Mouse (Mus musculus) urinary bladder, postnatal 4 days (tissue): ENCODE results near the gene Znhit3.

Experiments used
- DNase-seq, 2 experiments: peaks; one replicate each; pipeline ENCODE4 v3.0.0; 2021 to 2022; ENCODE audit warnings: low spot score in 2 of 2

Gene Znhit3

DNA sequence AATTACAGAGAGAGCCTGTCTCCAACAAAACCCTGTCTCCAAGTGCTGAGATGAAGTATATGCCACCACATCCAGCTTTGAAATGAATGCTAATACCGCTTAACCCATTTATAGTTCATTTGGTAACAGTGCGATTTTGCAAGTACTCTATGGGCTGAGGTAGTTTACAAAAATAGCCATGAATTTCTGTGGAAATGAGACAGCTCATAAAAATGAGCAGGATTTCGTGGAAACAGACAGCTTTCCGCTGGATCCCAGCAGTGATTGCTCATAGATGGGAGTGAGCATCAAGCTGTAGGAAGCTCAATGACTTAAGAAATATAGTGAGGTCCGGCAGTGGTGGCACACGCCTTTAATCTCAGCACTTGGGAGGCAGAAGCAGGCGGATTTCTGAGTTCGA, 4.8 kb upstream of the Znhit3 start:
- DNase-seq = no peak

DNA sequence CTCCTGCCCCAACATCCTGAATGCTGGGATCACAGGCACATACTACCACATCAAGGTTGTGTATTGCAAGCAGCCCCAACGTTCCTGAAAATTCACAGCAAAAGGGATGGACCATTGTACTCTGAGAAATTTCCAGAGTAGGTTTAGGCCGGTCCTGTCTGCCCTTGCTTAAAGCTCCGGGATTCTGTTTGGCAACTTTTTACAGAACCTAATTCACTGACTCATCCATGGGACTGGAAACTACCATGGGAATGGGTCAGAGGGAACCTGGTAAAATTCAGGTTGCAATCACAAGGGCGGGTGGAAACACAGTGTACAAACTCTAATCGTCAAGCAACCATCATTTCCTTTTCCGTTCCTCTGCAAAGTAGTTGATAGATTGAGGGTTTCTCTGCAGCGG, 3.8 kb upstream of the Znhit3 start:
- DNase-seq = no peak

DNA sequence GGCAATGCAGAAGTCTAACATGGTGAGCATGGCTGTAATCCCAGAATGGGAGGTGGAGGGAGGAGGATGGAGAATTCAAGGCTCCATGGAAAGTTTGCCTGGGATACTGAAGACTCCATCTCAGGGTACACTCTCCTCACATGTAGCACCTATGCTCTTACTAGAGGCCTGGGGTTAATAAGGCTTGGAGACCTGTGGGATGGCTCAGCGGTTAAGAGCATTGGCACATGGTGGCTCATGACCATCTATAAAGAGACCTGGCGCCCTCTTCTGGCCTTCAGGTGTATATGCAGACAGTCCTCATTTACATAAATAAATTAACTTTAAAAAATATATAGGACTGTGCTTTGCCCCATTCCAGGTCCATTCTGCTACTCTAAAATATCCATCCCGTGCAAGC, 3.1 kb upstream of the Znhit3 start:
- no peak for DNase-seq

- peak; percentile 57 to 86 for DNase-seq
These were observed 2.3 kb upstream of the Znhit3 start for GRCm38 (mm10) chr11:84918425-84918824.

DNA sequence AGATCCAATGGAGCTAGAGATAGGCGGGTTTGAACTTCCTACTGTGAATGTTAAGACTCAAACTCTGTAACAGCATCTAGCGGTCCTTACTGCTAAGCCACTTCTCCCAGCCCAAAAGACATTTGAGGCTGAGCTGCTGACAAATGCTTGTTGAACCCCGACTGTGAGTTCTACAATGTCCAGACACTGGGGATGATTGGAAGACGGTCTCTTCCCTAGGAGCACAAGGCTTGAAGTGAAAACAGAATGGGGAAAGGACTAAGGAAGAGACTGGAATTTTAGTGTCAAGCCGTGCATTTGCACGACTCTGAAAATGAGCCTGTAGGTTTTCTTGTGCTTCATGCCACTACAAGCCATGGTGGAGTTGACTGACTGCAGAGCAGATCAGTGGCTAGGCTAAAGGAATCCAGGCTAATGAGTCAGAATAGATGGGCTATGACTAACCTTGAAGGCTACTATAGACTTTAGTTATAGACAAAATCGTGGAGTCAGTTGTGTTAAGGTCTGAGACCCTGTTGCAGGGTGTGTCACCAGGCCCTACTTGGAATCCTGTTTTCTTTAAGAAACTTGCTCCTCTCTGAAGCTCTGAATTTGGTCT, 636 bp upstream of the Znhit3 start:
- no peak for DNase-seq

GRCm38 (mm10) chr11:84914673-84915072, 1.5 kb downstream of the Znhit3 start:
- DNase-seq = no peak

- DNase-seq = no peak
These were observed 5.8 kb downstream of the Znhit3 start for GRCm38 (mm10) chr11:84910411-84910810.

DNA sequence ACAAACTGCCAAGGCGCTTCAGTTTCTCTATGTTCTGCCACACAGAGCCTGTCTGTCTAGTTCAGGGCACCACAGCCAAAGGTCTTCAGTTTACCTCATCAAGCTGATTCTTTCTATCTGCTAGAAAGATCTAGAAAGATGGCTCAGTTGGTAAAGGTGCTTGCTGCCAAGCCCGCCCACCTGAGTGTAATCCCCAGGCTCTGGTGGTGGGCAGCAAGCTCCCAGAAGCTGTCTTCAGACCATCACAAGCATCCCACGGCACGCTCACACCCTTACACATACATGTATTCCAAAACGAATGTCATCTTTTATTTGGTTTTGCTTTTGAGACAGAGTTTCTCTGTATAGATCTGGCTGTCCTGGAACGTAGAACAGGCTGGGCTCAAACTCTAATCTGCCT, 7.7 kb downstream of the Znhit3 start:
- no peak for DNase-seq

GRCm38 (mm10) chr11:84907081-84907480, 9.1 kb downstream of the Znhit3 start:
- no peak for DNase-seq

DNA sequence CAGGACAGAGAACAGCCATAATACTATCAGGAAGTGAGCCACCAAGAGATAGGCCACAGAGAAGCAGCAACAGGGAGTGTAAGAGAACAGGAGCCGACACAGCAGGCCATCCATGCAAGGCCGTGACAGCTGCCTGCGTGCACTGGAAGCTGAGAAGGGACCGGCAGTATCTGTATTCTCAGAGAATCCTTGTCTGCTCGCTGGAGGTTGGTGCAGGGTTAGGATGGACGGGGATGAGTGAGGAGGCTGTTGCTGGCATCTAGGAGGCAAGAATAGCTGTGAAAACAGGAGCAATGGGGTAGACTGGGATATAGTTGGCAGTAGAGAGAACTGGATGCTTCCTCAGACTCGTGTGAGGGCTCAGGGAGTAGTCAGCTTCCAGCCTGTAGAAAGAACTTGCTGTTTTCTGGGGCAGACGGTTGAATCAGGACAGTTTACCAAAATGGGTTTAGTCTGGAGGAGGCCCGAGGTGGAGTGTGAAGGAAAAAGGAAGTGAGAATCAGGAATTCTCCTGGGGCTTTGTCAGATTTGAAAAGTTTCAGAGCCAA, 11.5 kb downstream of the Znhit3 start:
- no peak for DNase-seq

DNA sequence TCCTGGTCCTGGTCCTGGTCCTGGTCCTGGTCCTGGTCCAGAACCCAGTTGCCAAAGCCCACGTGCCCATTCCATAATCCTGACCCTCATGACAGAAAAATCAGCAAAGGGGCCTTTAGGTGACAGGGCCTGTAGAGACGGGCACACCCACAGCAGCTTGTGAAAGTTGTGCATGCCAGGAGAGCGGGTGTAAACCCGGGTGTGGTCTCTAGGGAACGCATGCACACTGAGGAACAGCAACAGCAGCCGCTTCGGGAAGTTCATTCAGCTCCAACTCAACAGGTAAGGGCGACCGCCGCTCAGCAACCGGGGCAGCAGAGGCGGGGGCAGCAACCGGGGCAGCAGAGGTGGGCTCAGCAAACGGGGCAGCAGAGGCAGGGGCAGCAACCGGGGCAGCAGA, 23.1 kb downstream of the Znhit3 start:
- DNase-seq = no peak

DNA sequence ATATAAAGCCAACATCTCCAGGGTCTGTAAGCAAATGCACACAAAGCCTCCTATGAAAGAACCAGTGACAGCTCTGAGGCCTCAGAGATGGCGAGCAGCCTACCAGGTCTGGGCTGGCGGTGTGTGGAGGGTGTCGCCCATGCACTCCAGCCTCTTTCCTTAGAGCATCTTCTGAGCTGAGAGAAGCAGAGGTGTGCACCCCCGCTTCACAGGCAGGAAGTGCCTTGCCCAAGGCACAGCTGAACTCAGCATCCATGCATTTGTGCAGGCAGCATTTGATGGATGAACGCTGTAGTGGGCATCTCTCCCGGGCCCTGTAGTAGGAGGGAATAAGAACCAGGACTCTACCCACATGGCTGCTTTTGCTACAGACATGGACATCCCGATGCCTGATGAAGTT, 24.5 kb downstream of the Znhit3 start:
- peak in 1 of 2 experiments; percentile 52 for DNase-seq

GRCm38 (mm10) chr11:84889492-84889891, 26.7 kb downstream of the Znhit3 start:
- no peak for DNase-seq

GRCm38 (mm10) chr11:84888025-84888424, 28.1 kb downstream of the Znhit3 start:
- no peak for DNase-seq

DNA sequence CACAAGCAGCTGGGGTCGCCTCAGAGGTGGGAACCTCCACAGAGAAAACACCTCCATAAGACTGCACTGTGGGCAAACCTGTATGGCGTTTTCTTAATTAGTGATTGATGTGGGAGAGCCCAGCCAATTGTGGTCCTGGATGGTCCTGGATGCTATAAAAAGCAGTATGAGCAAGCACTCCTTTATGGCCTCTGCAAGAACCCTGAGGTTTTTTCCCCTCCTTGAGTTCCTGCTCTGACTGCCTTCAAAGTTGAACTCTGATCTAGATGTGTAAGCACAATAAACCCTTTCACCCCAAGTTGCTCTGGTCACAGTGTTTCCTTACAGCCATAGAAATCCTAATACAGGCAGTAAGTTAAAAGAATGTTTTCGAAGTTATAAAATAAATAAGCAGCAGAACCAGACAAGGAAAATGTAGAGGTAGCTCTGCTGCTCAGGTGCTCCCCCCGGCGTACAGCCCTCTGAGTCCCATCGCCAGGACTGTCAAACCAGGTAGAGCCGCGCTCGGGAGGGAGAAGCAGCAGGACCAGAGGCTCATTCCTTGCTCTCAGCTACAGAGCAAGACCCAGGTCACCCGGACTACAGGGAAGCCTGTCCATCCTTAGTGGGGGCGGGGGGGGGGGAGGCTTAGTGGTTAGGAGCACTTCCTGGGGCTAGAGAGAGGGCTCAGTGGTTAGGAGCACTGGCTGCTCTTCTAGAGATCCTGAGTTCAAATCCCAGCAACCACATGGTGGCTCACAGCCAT, 29.2 kb downstream of the Znhit3 start:
- DNase-seq = no peak

DNA sequence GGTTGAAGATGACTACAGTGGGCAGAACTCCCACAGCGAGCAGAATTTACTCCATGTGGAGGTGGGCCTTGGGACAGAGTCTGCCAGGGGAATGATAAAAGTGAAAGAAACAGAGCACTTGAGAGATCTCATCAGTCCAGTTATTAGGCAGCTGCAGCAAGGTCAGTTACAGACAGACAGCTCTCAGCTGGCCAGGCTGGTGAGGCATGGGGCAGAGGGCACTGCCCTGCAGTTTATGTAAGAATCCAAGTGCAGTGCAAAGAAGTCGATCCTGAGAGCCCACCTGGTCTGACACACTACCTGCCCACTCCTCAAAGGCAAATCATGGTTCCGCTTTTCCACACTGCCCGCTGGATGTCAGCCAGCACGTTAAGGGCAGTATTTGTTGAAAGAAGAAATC, 29.9 kb downstream of the Znhit3 start:
- no peak for DNase-seq

GRCm38 (mm10) chr11:84885238-84885637, 30.9 kb downstream of the Znhit3 start:
- no peak for DNase-seq

- DNase-seq = peak in 1 of 2 experiments; percentile 55
These were observed 33.8 kb downstream of the Znhit3 start for GRCm38 (mm10) chr11:84882346-84882745.

GRCm38 (mm10) chr11:84880971-84881370, 35.2 kb downstream of the Znhit3 start:
- DNase-seq = no peak

DNA sequence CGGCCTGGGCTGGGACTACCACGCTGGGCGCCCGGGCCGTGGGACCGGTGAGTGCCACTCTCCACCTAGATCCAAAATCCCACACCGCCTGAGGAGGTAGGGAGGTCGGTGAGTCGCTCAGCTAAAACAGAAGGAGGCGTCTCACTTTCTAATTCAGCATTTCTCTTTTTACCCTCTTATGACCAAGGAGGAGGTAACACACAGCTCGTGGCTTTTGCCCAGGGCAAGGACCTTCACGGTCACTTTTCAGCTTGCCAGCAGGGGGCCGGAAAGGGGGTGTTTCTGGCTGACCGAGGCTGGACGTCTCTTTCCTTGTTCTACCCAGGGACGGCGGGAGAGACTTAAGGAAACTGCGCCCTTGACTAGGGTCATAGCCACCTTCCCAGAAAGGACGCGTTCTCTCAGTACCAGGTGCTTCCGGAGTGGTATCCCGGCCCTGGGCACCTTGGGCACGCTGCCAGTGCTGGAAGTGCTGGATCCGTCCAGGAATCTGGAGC, 35.7 kb downstream of the Znhit3 start:
- peak; percentile 57 to 64 for DNase-seq

DNA sequence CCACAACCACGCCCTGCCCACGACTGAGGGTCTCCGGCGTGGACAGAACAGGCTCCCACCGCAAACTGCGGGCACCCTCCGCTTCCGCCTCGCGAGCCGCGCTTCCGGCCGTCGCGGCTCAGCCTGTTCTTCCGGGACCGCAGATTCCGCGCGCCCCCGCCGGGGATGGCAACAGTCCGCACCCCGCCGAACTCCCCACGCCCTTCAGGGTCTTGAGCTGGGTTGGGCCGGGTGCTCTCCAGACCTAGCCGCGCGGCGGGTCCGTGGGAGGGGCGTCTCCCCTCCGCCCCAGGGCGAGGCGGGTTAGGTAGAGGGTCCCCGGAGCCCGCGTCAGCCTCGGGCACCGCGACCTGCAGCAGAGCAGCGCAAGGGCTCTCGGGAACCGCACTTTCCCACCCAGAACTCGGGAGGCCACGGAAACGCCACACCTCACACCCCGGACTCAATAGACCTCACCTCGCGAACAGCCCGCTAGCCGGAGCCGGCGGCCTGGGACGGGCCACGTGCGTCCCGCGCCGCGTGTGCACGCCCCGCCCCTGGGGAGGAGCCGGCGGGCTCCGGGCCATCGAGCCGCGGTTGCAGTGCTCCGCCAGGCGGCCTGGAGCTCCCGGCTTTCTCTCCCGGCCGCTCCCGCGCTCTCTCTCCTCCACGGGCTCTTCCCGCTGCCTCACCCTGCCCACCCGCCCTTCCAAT, 36.2 kb downstream of the Znhit3 start, which contains the start of the genes Myo19 and Pigw:
TSS of gene Myo19 (plus strand) at position 377 of the 693 bp plus-strand sequence.
TSS of gene Pigw (minus strand) at position 514 of the 693 bp plus-strand sequence.
- DNase-seq = peak; percentile 78 to 82
